Mouse (Mus musculus) forelimb bud, embryonic 11.5 days (tissue): ENCODE data around the gene Tma7.

ENCODE experiments used
- DNase-seq: peaks from one replicate; pipeline ENCODE4 v3.0.0-alpha.2; 2012; ENCODE audit warnings: low read depth, low spot score

Gene Tma7

DNA sequence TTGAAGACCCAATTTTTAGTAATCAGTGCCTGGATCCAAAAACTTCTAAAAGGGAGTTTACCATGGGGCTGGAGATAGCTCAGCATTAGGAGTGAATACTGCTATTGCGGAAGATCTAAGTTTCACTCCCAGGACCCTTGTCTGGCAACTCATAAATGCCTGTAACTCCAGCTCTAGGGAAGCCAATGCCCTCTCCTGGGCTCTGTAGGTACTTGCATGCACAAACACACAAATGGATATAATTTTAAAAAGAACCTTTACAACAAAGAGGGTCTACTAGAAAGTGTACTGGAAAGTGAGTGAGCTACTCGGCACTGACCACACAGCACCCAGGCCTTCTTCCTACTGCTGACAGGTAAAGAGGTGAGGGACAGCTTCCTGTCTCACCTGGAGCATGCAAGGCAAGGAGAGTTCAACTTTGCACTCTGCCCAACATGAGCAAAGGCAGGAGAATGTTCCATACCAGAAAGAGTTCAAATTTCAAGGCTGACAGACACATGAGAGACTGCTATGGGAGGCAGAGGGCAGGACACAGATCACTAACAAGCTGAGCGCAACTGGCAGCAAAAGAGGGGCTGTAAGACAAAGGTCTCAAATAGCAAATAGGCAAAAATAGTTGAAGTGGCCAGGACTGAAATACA lies 14.2 kb downstream of the Tma7 start:
- no peak for DNase-seq

DNA sequence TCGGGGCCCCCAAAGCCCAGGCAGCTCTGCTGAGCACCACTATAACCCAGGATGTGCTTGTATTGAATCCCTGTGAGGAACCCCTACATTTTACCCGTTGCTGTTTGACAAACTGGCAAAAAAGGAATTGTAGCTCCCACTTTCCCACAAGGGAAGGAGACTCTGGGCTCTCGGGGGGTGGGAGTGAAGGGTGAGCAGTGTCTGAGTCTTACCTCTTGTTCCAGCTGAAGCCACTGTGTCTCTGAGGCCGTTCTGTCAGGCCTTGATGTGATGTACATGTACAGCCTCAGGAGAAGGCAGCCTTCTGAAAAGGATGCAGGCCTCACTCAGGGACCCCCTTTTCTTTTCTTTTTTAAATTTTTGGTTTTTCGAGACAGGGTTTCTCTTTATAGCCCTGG lies 21.5 kb downstream of the Tma7 start:
- no peak for DNase-seq

DNA sequence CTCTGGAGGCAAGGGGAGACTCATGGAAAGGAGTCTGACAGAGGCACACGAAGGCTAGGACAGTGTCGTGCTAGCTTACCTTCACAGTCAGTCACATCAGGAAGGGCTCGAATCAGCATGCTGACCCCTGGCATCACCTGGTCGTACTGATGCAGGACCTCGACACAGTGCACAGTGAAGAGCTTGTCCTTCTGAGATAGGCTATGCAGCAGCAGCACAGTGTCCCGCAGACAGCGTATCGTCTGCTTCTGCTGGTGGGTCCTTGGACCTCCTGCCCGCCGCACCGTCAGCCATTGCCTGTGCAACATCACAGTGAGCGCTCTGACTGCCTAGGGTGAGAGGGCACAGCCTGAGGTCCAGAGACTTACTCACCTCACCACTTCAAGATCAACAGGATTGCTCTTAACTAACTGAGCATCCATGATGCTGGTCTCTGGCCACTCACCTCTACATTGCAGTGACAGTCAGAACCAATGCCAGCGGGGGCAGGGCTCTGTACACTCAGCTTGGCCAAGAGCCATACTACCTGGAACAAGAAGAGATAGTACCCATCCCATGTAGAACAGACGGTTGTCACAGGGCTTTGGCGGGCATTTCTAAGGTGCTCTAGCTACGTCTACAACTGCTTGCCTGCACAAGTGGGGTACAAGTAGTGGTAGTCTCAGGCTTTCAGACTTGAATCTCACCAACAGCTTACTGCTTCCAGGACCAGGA lies 22.0 kb downstream of the Tma7 start:
- no peak for DNase-seq

DNA sequence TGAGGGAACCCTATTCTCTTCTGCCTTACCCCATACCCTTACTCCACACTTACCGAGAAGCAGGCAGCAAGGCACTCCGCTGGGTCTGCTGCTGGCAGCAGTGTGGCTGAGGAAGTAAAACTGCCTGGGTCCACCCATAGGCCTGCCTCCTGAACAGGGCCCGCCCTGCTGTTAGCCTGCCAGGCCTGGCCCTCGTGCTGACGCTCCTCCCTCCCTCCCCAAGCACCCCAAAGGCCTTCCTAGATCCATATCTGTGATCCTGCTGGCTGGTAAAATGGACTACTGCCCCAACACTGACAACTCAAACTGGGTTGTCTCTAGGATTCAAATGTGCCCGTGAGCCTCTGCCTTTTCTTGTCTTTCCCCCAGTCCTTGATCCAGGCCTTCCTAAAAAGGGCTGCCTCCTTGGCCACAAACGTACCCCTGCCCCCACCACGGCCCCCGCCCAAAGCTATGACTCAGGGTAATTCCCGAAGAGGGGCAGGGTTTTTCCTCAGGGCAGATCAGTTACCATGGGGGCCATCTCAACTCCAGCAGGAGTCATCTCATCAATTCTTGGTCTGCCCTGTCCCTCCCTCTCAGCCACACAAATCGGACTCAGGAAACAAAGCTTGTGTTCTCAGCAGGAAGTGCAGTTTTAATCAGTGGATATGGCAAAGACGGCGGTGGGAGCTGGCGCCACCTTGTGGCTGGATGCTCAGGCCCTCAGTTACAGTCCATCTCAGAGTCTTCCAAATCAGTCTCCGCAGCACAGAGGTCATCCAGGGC lies 23.1 kb downstream of the Tma7 start, which contains the start of gene Trex1:
Trex1 (minus strand) TSS at position 599 of the 768 bp plus-strand sequence.
- peak; percentile 85 for DNase-seq

DNA sequence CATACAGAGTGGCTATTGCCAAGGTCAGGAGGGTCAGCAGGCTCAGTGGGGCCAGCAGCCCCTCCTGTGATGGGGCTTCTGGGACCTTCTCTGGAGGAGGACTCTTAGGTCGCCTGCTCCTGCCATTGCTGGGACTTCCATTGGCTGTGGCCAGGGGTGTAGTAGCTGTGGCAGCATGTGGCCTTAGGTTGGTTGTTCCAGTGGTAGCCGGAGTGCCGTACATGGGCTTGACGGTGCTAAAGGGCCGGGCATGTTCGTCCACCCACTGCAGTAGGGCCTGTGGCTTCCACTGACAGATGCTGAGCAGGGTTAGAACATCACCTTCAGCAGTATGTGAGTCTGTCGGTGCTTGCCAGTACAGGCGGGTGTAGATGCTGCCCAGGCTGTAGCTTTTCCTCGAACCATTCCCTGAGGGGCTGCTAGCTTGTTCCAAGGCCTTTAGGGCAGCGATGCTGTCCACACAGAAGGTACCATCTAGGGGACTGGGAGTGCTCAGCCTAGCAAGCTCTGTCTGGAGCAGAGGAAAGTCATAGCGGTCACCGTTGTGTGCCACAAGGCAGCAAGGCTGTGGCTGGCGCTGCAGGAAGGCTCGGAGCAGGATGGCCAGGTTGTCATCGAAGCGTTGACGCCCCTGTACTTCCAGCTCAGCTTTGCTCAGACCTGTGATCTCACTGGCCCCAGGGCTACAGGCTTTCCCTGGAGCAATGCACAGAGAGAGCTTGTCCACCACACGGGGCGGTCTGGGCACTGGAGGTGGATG lies 24.2 kb downstream of the Tma7 start:
- DNase-seq = no peak

DNA sequence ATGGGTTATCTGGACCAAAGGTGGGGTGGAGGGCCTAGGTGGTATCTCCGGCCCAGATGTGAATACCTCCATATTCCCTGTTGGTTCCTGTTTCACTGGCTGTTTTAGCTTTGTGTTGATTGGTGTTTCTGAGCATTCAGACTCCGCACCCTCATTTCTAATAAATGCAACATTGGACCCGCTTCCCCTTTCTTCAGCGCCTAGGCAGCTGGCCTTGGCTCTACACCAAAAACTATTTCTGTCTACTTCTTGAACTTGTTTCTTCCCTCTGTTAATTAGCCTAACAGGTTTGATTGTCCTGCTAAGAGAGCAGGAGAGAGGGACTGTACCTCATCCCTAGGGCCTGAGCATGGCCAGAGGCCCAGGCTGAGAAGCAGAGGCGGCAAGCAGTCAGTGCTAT lies 24.8 kb downstream of the Tma7 start:
- DNase-seq = no peak

DNA sequence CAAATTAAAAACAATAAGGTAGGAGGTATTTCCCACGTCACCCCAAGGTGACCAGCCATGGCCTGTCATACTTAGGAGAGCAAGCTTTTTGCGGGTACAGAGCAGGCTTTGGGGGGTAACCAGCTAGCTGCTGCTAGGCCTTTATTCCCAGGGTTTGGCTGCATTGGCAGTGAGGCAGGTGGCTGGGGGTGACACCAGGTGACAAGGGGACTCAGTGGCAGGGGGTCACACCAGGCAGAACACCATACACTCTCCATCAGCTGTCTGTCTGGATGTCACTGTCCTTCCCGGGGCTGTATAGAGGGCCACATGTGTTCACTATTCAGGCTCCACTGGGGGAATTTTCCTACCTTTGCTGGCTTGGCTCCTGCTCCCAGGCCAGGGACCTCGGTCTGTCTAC lies 25.5 kb downstream of the Tma7 start:
- no peak for DNase-seq

DNA sequence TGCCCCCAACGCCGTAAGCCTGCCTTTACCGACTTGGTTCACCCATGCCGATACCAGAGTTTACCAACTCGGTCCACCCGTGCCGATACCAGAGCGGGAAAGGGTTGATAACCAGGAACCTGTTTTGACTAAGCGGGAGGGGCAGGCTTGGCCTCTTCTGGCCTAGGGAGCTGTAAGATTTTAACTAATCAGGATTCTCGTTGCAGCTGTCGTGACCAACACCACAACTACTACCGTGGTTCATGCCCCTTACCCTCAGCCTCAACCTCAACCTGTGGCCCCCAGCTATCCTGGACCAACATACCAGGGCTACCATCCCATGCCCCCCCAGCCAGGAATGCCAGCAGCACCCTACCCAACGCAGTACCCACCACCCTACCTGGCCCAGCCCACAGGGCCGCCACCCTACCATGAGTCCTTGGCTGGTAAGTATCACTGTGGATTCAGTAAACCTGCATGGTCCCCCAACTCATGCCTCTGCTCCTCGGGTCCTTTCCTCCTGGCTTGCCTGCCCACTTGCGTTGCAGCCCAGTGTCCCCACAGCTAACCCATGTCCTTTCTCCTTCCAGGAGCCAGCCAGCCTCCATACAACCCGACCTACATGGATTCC lies 26.2 kb downstream of the Tma7 start:
- DNase-seq = no peak

DNA sequence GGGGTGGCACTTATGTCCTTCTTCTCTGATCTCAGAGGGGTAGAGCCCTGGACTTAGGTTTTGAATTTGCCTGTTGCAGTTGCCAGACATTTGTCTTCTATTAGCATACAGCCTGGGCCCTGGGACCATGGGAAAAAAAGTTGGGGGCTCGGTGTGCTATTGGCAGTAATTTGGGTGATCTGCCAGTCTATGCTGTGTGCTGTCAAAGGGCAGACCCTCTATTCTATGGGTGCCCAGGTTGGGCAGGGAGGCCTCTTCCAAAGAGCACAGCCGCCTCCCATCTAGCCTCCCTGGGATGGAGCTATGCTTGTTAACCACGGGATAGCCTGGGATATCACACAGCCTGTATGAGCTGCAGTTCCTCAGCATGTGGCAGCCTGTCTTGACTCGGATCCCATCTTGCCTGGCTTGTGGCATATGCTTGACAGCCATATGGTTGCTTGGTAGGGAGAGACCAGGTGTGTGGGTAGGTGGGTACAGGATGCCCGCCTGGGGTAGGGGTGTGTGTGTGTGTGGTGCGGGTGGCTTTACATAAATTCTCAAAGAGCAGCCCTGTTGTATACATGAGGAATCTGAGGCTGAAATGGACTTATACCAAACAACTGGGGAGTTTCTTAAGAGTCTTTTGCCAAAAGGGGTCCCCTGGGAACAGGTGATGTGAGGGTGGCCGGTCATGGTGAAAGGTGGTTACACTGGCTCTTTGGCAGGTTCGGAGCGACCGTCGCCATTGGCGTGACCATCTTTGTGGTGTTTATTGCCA lies 26.9 kb downstream of the Tma7 start:
- no peak for DNase-seq

DNA sequence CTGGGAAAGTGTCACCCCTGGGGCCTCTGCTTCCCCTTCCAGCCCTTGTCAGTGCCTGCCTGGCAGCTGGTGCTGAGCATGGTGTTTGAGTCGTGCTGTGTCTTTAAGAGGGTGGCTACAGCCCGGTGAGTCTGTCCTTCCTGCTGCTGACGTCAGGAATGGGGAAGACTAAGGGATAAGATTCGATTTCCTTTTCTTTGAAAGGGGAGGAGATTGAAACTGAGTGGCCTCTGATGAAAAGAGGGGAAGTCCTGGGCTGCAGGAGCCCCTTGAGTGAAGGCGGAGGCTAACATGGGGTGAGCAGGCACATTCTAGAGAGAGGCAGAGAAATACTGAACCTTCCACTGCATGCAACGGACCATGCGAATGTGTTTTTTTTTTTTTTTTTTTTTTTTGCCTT lies 27.7 kb downstream of the Tma7 start:
- peak; percentile 55 for DNase-seq

DNA sequence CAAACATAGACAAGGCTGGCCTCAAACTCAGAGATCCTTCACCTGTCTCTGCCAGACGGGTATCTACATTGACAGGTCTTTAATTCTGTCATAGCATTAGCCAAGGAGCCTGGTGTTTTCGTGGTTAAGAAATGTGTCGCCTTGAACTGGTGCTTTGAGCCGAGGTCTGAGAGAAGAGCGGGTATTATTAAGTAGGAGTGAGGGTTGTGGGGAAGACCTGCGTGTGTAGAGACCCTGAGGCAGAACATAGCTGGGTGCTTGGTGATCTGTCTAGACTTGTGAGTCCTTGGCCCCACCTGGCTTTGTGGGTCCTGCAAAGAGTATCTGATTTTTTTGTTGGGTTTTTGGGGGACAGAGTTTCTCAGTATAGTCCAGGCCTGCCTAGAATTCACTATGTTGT lies 28.5 kb downstream of the Tma7 start:
- DNase-seq = no peak

DNA sequence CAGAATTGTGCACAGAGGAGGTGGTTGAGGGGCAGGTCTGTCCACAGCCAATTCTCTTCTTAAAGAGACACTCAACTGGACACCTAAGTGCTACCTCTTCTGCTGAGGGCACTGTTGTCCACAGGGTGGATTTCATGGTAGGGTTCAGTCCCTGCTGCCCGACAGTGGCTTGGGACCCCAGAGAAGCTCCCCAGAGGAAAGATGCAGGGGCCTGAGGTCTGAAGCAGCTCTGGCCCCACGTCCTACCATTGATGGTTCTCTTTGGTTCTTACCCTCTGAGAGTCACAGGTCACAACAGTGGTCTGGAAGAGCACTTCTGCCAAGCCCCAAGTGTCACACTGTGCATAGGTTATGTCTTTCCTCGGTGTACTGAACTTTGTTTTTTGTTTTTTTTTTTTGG lies 29.0 kb downstream of the Tma7 start:
- no peak for DNase-seq

DNA sequence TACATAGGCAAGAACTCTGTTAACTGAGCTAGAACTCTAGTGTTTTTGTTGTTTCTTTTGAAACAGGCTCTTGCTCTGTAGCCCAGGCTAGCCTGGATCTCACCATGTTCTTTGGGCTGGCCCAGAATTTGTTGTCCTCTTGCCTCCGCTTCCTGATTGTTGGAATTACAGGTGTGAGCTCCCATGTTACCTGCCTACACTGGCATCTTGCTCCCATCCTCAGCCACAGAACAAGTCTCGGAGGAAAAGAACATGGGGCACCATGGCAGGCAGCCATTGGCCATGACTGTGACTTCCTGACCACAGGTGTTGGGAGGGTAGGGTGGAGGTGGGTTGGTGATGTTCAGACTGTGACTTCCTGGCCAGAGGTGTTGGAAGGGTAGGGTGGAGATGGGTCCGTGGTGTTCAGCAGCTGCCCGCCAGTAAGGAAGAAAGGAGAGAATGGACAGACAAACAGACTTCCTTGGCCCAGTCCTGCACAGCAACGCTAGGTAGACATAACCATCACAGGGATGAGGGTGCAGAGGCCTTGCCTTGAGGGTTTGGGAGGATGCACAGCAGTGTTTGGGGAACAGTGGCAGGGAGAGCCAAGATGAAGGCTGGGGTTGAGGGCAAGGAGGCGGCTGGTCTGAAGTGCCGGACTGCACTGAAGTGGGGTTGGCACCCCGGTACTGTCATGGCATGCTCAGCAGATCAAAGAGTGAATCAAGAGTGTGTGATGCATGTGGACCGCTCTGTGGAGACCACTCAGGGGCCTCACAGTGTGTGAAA lies 29.7 kb downstream of the Tma7 start:
- DNase-seq = no peak

DNA sequence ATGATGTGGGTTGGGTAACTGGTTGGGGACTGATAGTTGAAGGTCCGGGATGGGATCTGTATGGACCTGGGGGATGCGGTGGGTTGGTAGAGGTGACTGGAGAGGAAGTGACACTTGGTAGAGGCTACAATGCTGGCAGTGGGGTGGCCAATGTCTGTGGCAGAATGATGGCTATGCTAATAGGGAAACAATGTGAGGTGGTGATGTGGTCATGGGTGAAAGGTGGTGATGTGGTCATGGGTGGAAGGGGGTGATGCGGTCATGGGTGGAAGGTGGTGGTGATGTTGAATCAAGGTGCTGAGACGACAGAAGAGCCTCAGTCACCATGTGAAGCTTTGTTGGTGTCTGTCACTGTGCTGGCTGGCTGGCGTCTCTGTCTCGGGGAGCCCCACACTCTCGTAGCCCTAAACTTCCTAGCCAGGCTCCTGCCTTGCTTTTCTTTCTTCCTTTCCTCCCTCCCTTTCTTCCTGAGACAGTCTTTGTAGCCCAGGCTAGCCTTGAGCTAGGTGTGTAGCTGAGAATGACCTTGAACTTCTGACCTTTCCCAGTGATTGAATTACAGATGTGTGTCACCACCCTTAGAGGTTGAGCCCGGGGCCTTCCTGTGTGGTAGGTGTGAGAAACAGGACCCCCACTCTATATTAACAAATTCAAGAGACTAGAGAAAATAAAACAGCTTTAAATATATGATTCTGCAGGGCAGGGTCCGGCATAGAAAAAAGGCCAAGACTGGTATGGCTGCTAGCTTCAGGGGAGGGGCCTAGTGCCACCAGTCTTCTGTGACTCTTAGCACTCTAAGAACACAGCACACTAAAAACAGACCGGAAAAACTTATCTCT lies 30.5 kb downstream of the Tma7 start:
- DNase-seq = no peak

DNA sequence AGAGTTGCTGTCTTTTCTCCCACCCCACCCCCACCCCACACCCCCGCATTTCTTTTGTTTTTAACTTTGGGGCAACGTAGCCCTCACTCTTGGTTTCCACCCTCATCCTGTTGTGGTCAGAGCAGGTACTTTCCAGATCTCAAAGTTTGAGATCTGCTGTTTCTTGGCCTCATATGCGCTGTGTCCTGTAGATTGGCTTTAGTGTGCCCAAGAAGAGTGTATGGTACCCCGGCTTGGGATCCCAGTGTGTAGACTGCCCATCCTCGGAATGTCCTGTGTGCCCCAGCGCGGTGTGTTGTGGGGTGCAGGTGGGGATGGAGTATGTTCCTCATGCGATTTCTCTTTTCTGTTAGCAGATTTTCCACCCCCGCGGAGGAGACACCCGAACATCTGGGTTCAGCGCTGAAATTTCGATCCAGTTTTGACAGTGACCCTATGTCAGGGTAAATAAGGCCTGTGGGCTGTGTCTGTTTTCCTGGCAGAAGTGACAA lies 31.3 kb downstream of the Tma7 start:
- no peak for DNase-seq

DNA sequence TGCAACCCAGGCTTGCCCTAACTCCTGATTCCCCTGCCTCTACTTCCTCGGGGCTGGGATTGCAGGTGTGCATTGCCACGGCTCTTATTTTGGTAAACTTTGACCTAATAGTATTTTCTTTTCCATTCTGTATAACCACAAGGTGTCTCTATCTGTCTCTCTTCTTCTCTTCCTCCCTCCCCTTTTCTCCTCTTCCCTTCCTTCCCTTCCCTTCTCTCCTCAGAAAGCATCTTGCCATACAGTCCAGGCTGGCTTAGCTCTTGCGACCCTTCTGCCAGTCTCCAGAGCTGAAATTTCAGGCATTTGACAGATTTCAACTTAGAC lies 31.8 kb downstream of the Tma7 start:
- no peak for DNase-seq

DNA sequence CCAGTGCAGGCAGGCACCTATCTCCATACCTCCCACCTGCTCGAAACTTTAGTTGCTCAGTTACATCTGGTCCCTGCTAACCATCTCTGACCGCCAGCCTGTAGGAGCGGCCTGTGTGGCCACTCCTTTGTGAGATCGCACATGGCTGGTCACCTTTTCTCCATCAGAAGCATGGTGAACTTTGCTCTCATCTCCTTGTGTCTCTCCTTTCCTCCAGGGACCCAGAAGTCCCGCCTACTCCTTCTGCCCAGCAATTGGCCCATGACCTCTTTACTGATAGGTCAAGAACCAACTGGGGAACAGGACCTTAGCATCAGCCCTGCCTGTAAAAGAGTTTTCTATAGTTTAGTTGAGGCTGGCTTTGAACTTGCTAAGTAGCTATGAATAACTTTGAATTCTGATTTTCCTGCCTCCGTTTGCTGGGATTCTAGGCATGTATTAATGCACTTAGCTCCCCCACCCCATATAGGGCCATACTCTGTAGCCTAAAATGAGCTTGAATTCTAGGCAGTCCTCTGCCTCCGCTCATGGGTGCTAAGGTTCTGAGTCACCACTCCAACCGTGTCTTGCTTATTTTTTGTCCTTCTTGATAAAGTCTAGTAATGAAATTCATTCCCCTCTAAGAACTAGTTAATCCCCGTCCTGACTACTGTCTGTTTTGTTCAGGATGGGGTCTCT lies 32.3 kb downstream of the Tma7 start:
- DNase-seq = no peak

DNA sequence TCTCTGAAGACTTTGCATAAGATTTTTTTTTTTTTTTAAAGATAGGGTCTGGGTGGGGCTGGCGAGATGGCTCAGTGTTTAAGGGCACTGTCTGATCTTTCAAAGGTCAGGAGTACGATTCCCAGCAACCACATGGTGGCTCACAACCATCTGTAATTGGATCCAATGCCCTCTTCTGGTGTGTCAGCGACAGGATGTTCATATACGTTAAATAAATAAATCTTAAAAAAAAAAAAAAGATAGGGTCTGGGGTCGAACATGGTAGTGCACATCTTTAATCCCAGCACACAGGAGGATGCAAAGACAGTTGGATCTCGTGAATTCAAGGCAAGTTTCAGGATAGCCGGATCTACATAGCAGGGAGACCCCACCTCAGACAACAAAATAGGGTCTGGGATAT lies 33.1 kb downstream of the Tma7 start:
- DNase-seq = no peak

DNA sequence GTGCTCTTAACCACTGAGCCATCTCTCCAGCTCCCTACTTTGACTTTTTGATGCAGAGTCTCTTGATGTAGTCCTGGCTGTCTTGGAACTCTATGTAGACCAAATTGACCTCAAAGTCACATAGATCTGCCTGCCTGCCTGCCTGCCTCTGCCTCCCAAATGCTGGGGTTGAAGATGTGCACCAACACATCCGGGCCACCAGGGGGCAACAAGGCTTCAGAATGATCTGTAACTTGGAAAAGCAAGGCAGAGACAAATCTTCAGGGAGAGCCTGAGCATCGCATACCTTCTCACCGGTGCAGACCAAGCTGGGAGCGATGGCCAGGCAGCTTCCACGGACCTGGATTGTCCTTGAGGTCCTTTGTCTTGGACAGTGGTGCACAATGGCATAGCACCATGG lies 36.1 kb downstream of the Tma7 start:
- DNase-seq = peak; percentile 33
